Mouse (Mus musculus) bone marrow macrophage, adult 2 months (primary cell): ENCODE data around the gene Sorcs3. TPM values are rescaled to one million over a fixed set of nuclear protein-coding genes. Genes with fewer than 3 reads are reported as not detected.

ENCODE experiments used
- H3K27ac ChIP-seq: 2 replicates; pipeline ENCODE4 v1.5.1; 2012; ENCODE audit warnings: low read depth, low read length; ENCODE audit not compliant: insufficient read depth
- H3K4me1 ChIP-seq: 2 replicates; pipeline ENCODE4 v1.6.1; 2012; ENCODE audit warnings: low read length; ENCODE audit not compliant: control insufficient read depth, insufficient read depth
- H3K4me3 ChIP-seq: 2 replicates; pipeline ENCODE4 v1.5.1; 2012; ENCODE audit warnings: mild to moderate bottlenecking, low read length, moderate library complexity; ENCODE audit not compliant: insufficient read depth
- CTCF ChIP-seq: IDR thresholded peaks from 2 replicates; pipeline ENCODE4 v1.5.1; 2012; ENCODE audit warnings: low read depth, mild to moderate bottlenecking, low read length, moderate library complexity
- POLR2A ChIP-seq: IDR thresholded peaks from 2 replicates; pipeline ENCODE4 v1.6.1; 2012; ENCODE audit warnings: mild to moderate bottlenecking, low read depth, low read length, borderline replicate concordance
- polyA plus RNA-seq: library from polyadenylated mRNA; stranded (reverse); fragments of >200 nt; gene quantifications from 2 replicates; pipeline ENCODE4 v1.2.4, GENCODE M21; 2012; ENCODE audit not compliant: missing spikeins, insufficient read depth, insufficient read length

The Sorcs3 gene
- polyA plus RNA-seq, 1 experiment: not detected

- TF ChIP-seq POLR2A: no peak
- no peak for TF ChIP-seq CTCF
- H3K27ac ChIP-seq: no peak overlapping the region
- no peak overlapping the region for H3K4me3 ChIP-seq
- no peaks in the 10 kb centered on the region for H3K4me1 ChIP-seq
These were observed 2.0 kb downstream of the Sorcs3 start for GRCm38 (mm10) chr19:48207731-48208370.

GRCm38 (mm10) chr19:48215379-48215778 lies 9.6 kb downstream of the Sorcs3 start:
- TF ChIP-seq POLR2A: no peak
- no peak for TF ChIP-seq CTCF
- Histone ChIP-seq H3K4me3 (no peak overlapping the region), H3K27ac (no peak overlapping the region), H3K4me1 (no peaks in the 10 kb centered on the region)

- Histone ChIP-seq H3K27ac (no peak overlapping the region), H3K4me3 (no peak overlapping the region), H3K4me1 (no peaks in the 10 kb centered on the region)
- TF ChIP-seq POLR2A (no peak), CTCF (no peak)
These were observed 32.1 kb downstream of the Sorcs3 start for GRCm38 (mm10) chr19:48237786-48238372.

- Histone ChIP-seq H3K27ac (no peak overlapping the region), H3K4me1 (no peaks in the 10 kb centered on the region), H3K4me3 (no peak overlapping the region)
- TF ChIP-seq CTCF (no peak), POLR2A (no peak)
These were observed 32.6 kb downstream of the Sorcs3 start for GRCm38 (mm10) chr19:48238391-48238790.

GRCm38 (mm10) chr19:48240960-48241359 lies 35.1 kb downstream of the Sorcs3 start:
- H3K4me1 ChIP-seq: no peaks in the 10 kb centered on the region
- H3K4me3 ChIP-seq: no peak overlapping the region
- no peak for TF ChIP-seq POLR2A
- TF ChIP-seq CTCF: no peak
- no peak overlapping the region for H3K27ac ChIP-seq

- H3K27ac ChIP-seq: no peak overlapping the region
- H3K4me1 ChIP-seq: no peaks in the 10 kb centered on the region
- no peak for TF ChIP-seq POLR2A
- no peak for TF ChIP-seq CTCF
- H3K4me3 ChIP-seq: no peak overlapping the region
These were observed 38.2 kb downstream of the Sorcs3 start for GRCm38 (mm10) chr19:48244036-48244435.

GRCm38 (mm10) chr19:48259223-48259622 lies 53.4 kb downstream of the Sorcs3 start:
- no peak overlapping the region for H3K27ac ChIP-seq
- H3K4me3 ChIP-seq: no peak overlapping the region
- H3K4me1 ChIP-seq: no peaks in the 10 kb centered on the region
- TF ChIP-seq POLR2A: no peak
- no peak for TF ChIP-seq CTCF

GRCm38 (mm10) chr19:48260671-48261070 lies 54.8 kb downstream of the Sorcs3 start:
- Histone ChIP-seq H3K4me1 (no peaks in the 10 kb centered on the region), H3K4me3 (no peak overlapping the region), H3K27ac (no peak overlapping the region)
- TF ChIP-seq CTCF (no peak), POLR2A (no peak)

GRCm38 (mm10) chr19:48263750-48264149 lies 57.9 kb downstream of the Sorcs3 start:
- Histone ChIP-seq H3K4me1 (no peaks in the 10 kb centered on the region), H3K4me3 (no peak overlapping the region), H3K27ac (no peak overlapping the region)
- TF ChIP-seq POLR2A: no peak
- TF ChIP-seq CTCF: no peak

- H3K27ac ChIP-seq: no peak overlapping the region
- no peak overlapping the region for H3K4me3 ChIP-seq
- H3K4me1 ChIP-seq: no peaks in the 10 kb centered on the region
- TF ChIP-seq POLR2A (no peak), CTCF (no peak)
These were observed 74.4 kb downstream of the Sorcs3 start for GRCm38 (mm10) chr19:48280273-48280672.
